Mouse (Mus musculus) lung, adult 2 months (tissue): ENCODE measurements around the gene Olfr961.

Experiments used
- CTCF ChIP-seq: fragments of 200-500 bp; IDR thresholded peaks from 2 replicates; pipeline ENCODE4 v1.5.1; 2011; ENCODE audit warnings: mild to moderate bottlenecking, low read length, control low read depth; ENCODE audit not compliant: insufficient read depth
- POLR2A ChIP-seq: fragments of 200-500 bp; IDR thresholded peaks from 2 replicates; pipeline ENCODE4 v1.6.1; 2011; ENCODE audit warnings: low read depth, mild to moderate bottlenecking, control low read depth, low read length, borderline replicate concordance; ENCODE audit errors: extremely low read depth

GRCm38 (mm10) chr9:39633913-39634594 is 10.8 kb upstream of the Olfr961 start:
- no peak for TF ChIP-seq CTCF
- TF ChIP-seq POLR2A = no peak
